ENCODE assay signal across 17 mouse cellular contexts in genomic region chr6:8727806-8728205, GRCm38 (mm10).
"Had no signal": no experiment of that assay in that cellular context is flagged by ENCODE, and none has a peak within 500 bp of the region (broad histone marks: within the 10 kb centered on the region; RNA-seq: fewer than 3 reads in every experiment).

No protein-coding gene starts in this region.

- DNase-seq: liver, postnatal 0 days; lung, adult 2 months; lung, postnatal 14 days; lung, postnatal 36 days; thymus, adult 2 months; thymus, postnatal 25 days; thymus, postnatal 4 days had no signal

- H3K27me3 ChIP-seq: lung, embryonic 15.5 days; megakaryocyte, embryonic 14.5 days; midbrain, embryonic 13.5 days; midbrain, embryonic 15.5 days; neural tube, embryonic 12.5 days; stomach, embryonic 15.5 days had no signal

- H3K9ac ChIP-seq: liver, postnatal 0 days; lung, embryonic 15.5 days; midbrain, embryonic 13.5 days; midbrain, embryonic 15.5 days; neural tube, embryonic 12.5 days; stomach, embryonic 15.5 days had no signal

- H3K4me3 ChIP-seq: lung, embryonic 15.5 days; megakaryocyte, embryonic 14.5 days; midbrain, embryonic 13.5 days; midbrain, embryonic 15.5 days; neural tube, embryonic 12.5 days; stomach, embryonic 15.5 days had no signal

- H3K9me3 ChIP-seq: lung, embryonic 15.5 days; megakaryocyte, embryonic 14.5 days; midbrain, embryonic 13.5 days; midbrain, embryonic 15.5 days; neural tube, embryonic 12.5 days; stomach, embryonic 15.5 days had no signal

- ATAC-seq: liver, postnatal 0 days; lung, postnatal 0 days; midbrain, embryonic 13.5 days; midbrain, embryonic 15.5 days had no signal

- H3K36me3 ChIP-seq: lung, embryonic 15.5 days; midbrain, embryonic 15.5 days; neural tube, embryonic 12.5 days; stomach, embryonic 15.5 days had no signal

- H3K4me1 ChIP-seq: lung, embryonic 15.5 days; midbrain, embryonic 13.5 days; midbrain, embryonic 15.5 days; stomach, embryonic 15.5 days had no signal

- H3K27ac ChIP-seq: lung, embryonic 15.5 days; macrophage; midbrain, embryonic 13.5 days; midbrain, embryonic 15.5 days; neural tube, embryonic 12.5 days; stomach, embryonic 15.5 days; stomach, postnatal 0 days had no signal

- H3K4me2 ChIP-seq: lung, embryonic 15.5 days; midbrain, embryonic 11.5 days; midbrain, embryonic 13.5 days; midbrain, embryonic 15.5 days; neural tube, embryonic 12.5 days; stomach, embryonic 15.5 days had no signal
